Mouse (Mus musculus) embryonic facial prominence, embryonic 12.5 days (tissue): ENCODE results near the gene Zfp869. TPM values are rescaled to one million over a fixed set of nuclear protein-coding genes. Genes with fewer than 3 reads are reported as not detected.
"Not testable (repeated sequence)": the region's sequence is repeated elsewhere in the genome, so short reads cannot be mapped to it uniquely, and the experiment has no call there.

Experiments used
- ATAC-seq: fragments of 200-750 bp; cut with Nextera tagmentation; 2 replicates; pipeline ENCODE4 v1.8.0; 2017; ENCODE audit not compliant: insufficient number of reproducible peaks, insufficient read depth, low FRiP score, low TSS enrichment
- H3K27ac ChIP-seq: fragments of 300-500 bp; sonication (generic); 2 replicates; pipeline ENCODE4 v1.5.1; 2016; ENCODE audit warnings: mild to moderate bottlenecking
- H3K27me3 ChIP-seq: fragments of 300-500 bp; sonication (generic); 2 replicates; pipeline ENCODE4 v1.6.1; 2016; ENCODE audit warnings: mild to moderate bottlenecking, moderate library complexity
- H3K36me3 ChIP-seq: fragments of 300-500 bp; sonication (generic); 2 replicates; pipeline ENCODE4 v1.6.1; 2016; ENCODE audit warnings: mild to moderate bottlenecking
- H3K4me1 ChIP-seq: fragments of 300-500 bp; sonication (generic); 2 replicates; pipeline ENCODE4 v1.6.1; 2016
- H3K4me2 ChIP-seq: fragments of 300-500 bp; sonication (generic); replicated peaks from 2 replicates; pipeline ENCODE4 v1.6.1; 2016; ENCODE audit warnings: mild to moderate bottlenecking, moderate library complexity
- H3K4me3 ChIP-seq: fragments of 300-500 bp; sonication (generic); 2 replicates; pipeline ENCODE4 v1.5.1; 2016; ENCODE audit warnings: mild to moderate bottlenecking
- H3K9ac ChIP-seq: fragments of 300-500 bp; sonication (generic); 2 replicates; pipeline ENCODE4 v1.6.1; 2016; ENCODE audit warnings: mild to moderate bottlenecking, moderate library complexity
- H3K9me3 ChIP-seq: fragments of 300-500 bp; sonication (generic); 2 replicates; pipeline ENCODE4 v1.6.1; 2016; ENCODE audit warnings: mild to moderate bottlenecking, moderate library complexity
- WGBS: fragments of 180-500 bp; shearing (Covaris S2); methylation state at CpG from one replicate; pipeline ENCODE4 v1.1.7; 2016; 5-methylcytosine and 5-hydroxymethylcytosine counted together
- polyA plus RNA-seq: library from polyadenylated mRNA; unstranded; fragments of >200 nt; fragmentation: Nextera tagmentation; extraction: Ambion mirVana; gene quantifications from 2 replicates; pipeline ENCODE4 v1.2.1, GENCODE M21; 2016

Gene Zfp869
- 31.8 and 33.4 TPM in 2 replicates for polyA plus RNA-seq

DNA sequence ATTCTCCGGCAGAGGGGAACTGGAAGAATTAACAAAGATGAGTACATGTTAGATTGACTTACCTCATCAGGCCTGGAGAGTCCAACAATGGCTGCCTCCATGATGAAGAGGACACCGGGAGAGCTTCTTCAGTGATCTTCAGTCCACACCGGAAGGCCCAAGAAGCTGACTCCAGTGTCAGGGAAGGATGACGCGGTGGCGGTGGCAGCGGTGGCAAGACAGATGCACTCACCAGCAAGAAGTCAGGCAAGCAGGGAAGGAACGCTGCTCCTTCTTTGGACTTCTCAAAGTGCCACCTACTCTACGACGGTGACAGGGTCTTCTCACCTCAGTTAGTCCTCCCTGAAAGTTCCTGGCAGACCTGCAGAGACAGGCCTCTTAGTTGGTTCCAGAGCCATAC, at the start of gene Zfp869:
TSS of gene Zfp869 (minus strand) at position 101 of the 400 bp plus-strand sequence.
- peaks cover 62% of the 10 kb centered on the region for H3K36me3 ChIP-seq
- H3K4me3 ChIP-seq, H3K27ac ChIP-seq, H3K27me3 ChIP-seq, H3K9me3 ChIP-seq, ATAC-seq, H3K9ac ChIP-seq, H3K4me2 ChIP-seq: not testable (repeated sequence)
- WGBS = 95% methylated on average over 7 of the region's 10 CpGs
- peaks cover 16% of the 10 kb centered on the region for H3K4me1 ChIP-seq

DNA sequence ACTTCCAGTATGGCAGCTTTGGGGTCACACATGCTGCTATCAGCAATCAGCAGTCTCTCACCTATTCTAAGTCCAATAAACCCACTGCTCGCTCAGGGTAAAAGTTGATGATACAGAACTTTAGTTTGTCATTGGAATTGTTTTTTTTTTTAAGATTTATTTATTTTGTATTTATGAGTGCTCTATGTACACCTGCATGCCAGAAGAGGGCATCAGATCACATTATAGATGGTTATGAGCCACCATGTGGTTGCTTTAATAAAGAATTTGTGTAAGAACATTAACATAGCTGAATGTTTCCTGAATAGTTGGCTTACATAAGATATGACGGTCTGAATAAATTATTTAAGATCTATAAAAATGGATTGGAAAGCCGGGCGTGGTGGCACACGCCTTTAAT, 47.8 kb upstream of the Zfp869 start:
- no peak overlapping the region for H3K9ac ChIP-seq
- no peaks in the 10 kb centered on the region for H3K27me3 ChIP-seq
- H3K9me3 ChIP-seq = no peaks in the 10 kb centered on the region
- ATAC-seq = no peak
- no peak overlapping the region for H3K4me3 ChIP-seq
- no peak overlapping the region for H3K4me2 ChIP-seq
- WGBS = 95% methylated on average over 5 of the region's 5 CpGs
- no peaks in the 10 kb centered on the region for H3K4me1 ChIP-seq
- H3K27ac ChIP-seq = no peak overlapping the region
- H3K36me3 ChIP-seq = peaks cover 42% of the 10 kb centered on the region

DNA sequence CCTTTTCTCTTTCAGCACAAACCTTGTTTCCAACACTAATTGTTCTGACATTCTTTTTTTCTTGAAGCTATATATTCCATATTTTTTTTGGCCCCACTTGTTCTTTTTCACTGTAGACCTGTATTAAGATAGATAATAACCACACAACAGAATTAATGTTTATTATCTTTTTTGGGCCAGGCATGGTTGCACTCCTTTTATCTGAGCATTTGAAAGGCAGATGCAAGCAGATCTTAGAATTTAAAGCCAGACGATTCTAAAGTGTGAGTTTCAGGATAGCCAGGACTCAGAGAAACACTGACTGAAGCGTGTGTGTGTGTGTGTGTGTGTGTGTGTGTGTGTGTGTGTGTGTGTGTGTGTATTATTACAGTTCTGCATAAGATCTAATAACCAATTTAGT, 41.9 kb upstream of the Zfp869 start:
- WGBS = 95% methylated on average over 2 of the region's 2 CpGs
- Histone ChIP-seq H3K4me1 (0 out of 2 replicates have a peak, but pooled peaks cover 5% of the 10 kb centered on the region), H3K36me3 (peaks cover 17% of the 10 kb centered on the region), H3K27me3 (no peaks in the 10 kb centered on the region), H3K4me3 (no peak overlapping the region), H3K9ac (no peak overlapping the region), H3K9me3 (no peaks in the 10 kb centered on the region), H3K4me2 (no peak overlapping the region), H3K27ac (no peak overlapping the region)
- ATAC-seq = no peak

DNA sequence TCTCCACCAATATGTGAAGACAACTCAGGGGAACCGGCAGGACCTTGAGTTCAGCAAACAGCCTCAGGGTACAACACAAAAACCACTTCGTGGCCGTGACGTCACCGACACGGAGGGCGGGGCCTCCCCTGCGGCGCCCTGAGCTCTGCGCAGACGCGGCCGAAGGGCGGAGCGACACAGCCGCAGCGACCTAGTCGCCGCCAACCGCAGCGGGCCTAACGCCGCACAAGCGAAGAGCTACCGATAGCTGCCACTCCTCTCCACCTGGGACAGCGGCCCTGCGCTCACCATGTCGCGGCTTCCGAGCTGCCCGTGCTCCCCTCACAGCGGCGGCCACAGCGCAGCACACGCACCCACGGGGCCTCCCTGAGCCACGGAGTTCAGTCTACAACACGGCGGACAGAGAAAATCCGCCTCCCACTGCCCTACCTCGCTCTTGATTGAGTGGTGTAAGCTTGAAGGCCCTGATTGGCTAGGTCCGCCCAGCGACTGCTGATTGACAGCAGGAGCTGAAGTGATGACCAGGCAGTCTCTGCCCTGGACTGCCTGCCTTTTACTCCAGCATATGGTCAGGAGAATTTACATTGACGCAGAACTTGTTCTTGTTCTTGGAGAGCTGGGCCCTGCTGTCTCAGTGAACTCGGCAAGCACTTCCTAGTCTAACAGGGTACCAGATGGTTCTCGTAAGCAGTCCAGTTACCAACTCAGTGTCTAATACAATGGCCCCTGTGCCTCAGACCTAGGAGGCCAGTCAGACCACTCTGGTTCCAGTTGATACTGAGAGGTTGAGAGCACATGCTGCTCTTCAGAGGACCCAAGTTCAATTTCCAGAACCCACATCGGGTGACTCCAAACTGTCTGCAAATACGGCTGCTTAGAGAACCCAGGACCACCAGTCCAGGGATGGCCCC, 39.3 kb upstream of the Zfp869 start, which contains the start of gene Zfp963:
TSS of gene Zfp963 (minus strand) at position 427 of the 911 bp plus-strand sequence.
- peak within 1 kb of the TSS; percentile 78 for H3K9ac ChIP-seq
- 4% methylated on average over 48 of the region's 48 CpGs for WGBS
- ATAC-seq = peak; percentile 98
- H3K27me3 ChIP-seq = no peaks in the 10 kb centered on the region
- H3K27ac ChIP-seq = peak within 1 kb of the TSS; percentile 98
- peak within 1 kb of the TSS; percentile 54 for H3K4me2 ChIP-seq
- peak within 1 kb of the TSS; percentile 69 for H3K4me3 ChIP-seq
- 0 out of 2 replicates have a peak, but pooled peaks cover 5% of the 10 kb centered on the region for H3K4me1 ChIP-seq
- H3K9me3 ChIP-seq = no peaks in the 10 kb centered on the region
- 0 out of 2 replicates have a peak, but pooled peaks cover 8% of the 10 kb centered on the region for H3K36me3 ChIP-seq

DNA sequence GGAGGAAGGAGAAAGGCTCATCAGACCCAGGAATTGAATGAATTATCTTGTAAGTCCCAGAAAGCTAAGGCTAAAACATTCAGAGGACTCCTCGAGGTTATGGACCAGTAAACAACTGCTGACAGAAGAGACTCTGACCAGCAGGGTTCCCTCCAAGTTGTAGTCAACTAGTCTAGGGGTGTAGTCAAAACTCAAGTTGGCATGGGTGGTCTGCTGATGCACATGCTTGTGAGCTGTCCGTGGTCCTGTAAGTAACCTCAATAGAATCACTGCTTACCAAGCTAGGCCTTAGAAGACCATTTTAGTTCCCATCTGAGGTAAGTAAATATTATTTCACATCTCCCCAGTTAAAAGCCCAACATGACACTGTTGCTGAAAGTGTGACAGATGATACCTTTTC, 30.7 kb upstream of the Zfp869 start:
- no peaks in the 10 kb centered on the region for H3K9me3 ChIP-seq
- H3K4me1 ChIP-seq = no peaks in the 10 kb centered on the region
- no peak overlapping the region for H3K9ac ChIP-seq
- no peak overlapping the region for H3K4me3 ChIP-seq
- 81% methylated on average over 2 of the region's 2 CpGs for WGBS
- ATAC-seq = no peak
- no peaks in the 10 kb centered on the region for H3K27me3 ChIP-seq
- H3K36me3 ChIP-seq = peaks cover 13% of the 10 kb centered on the region
- H3K27ac ChIP-seq = no peak overlapping the region
- no peak overlapping the region for H3K4me2 ChIP-seq

DNA sequence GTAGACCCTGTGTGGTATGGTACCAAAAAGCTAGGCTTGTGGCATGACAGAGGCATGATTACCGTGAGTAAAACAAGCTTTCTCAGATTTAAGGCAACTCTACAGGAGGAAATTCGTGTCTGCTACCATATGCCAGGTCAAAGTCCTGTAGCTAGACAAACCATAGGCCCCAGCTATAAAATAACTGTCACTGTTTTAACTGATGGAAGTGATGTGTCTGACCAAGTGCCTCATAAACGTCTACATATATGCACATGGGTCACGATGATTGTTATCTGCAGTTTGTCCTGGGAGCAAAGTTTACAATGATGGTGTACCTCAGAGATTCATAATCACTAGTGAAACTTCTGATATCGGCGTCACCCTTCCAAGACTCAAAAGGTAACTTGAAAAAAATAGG, 30.2 kb upstream of the Zfp869 start:
- Histone ChIP-seq H3K4me1 (no peaks in the 10 kb centered on the region), H3K9ac (no peak overlapping the region), H3K9me3 (no peaks in the 10 kb centered on the region), H3K4me3 (no peak overlapping the region), H3K4me2 (no peak overlapping the region), H3K27me3 (no peaks in the 10 kb centered on the region), H3K27ac (no peak overlapping the region), H3K36me3 (peaks cover 13% of the 10 kb centered on the region)
- 89% methylated on average over 6 of the region's 6 CpGs for WGBS
- no peak for ATAC-seq

DNA sequence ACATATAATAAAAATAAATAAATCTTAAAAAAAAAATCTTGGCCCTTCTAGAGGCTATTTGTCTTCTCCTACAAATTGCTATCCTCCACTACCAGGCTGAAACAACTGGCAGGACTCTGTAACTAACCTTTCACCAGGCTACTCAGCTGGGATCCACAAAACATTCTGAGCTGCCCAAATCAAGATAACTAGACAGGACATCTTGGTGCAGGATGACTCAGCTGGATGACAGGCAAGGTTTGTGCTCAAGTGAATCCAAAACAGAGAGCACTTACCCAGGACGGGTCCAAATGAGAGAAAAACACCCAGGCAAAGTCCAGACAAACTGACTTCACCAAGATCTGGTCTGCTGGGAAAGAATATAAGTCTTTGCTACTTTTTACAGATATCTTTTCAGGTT, 25.0 kb upstream of the Zfp869 start:
- no peak overlapping the region for H3K27ac ChIP-seq
- no peaks in the 10 kb centered on the region for H3K9me3 ChIP-seq
- no peak overlapping the region for H3K4me2 ChIP-seq
- ATAC-seq = no peak
- H3K4me3 ChIP-seq = no peak overlapping the region
- no peaks in the 10 kb centered on the region for H3K36me3 ChIP-seq
- H3K27me3 ChIP-seq = no peaks in the 10 kb centered on the region
- no peak overlapping the region for H3K9ac ChIP-seq
- no peaks in the 10 kb centered on the region for H3K4me1 ChIP-seq
- WGBS = 69% methylated on average over 1 of the region's 1 CpGs

DNA sequence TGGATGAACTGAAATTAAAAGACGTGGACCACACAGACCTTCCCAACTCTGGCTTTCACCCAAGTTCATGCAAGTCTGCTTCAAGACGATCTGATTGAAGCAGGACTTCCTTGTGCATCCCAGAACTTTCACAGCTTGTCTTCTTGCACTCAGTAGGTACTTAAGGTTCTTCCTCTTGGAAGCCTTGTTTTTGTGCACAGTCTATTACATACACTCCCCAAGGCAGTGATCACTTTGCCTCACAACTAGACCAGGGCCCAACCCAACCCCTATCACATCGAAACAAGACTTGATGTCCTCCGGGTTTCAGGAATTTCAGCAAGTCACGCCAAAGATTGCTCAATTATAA, 6.7 kb upstream of the Zfp869 start:
- 0 out of 2 replicates have a peak overlapping the region, but pooled peaks have one; percentile 30 for H3K27ac ChIP-seq
- no peaks in the 10 kb centered on the region for H3K27me3 ChIP-seq
- H3K4me2 ChIP-seq = peak overlapping the region; percentile 38
- 43% methylated on average over 5 of the region's 5 CpGs for WGBS
- 0 out of 2 replicates have a peak, but pooled peaks have one; percentile 15 for ATAC-seq
- H3K4me3 ChIP-seq = peak overlapping the region; percentile 89
- H3K4me1 ChIP-seq = peaks cover 16% of the 10 kb centered on the region
- H3K36me3 ChIP-seq = peaks cover 7% of the 10 kb centered on the region; the same call in 1 of the 2 replicates
- H3K9ac ChIP-seq = no peak overlapping the region
- H3K9me3 ChIP-seq = no peaks in the 10 kb centered on the region

DNA sequence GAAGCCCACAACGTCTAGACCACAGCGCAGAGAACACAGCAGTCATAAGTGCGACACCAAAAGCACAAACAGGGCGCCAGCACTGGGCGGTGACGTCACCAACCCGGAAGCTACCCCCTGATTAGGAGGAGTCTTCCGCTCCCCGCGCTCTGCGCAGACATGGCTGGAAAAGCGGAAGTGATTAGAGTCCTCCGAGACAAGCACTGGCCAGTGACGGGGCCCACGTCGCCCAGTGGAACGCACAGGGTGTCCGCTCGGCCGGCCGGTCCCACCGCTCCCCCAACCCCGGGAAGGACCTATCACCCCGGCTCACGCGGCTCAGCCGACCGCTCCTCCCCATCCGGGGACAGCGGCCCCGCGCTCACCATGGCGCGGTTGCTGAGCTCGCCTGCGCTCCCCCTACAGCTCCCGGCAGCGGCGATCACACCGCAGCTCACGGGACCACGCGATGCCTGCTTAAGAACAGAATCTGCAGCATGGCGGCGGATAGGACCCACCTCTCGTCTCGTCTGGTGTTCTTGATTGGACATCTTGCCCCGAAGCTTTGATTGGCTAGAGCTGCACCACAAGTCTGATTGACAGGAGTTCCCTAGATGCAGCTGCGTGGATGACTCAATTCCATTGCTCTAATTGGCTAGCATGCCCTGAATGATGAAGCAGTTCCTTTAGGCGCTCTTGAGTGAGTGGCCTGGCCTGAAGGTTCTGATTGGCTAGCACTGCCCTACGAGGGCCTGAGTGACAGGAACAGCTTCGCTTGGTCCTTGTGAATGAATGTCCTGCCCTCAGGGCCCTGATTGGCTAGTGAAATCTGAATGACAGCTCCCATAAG, 6.1 kb upstream of the Zfp869 start:
- peaks cover 16% of the 10 kb centered on the region for H3K4me1 ChIP-seq
- under 1% methylated on average over 49 of the region's 52 CpGs for WGBS
- H3K9me3 ChIP-seq = no peaks in the 10 kb centered on the region
- H3K27ac ChIP-seq = peak overlapping the region; percentile 100
- peak; percentile 99 for ATAC-seq
- peak overlapping the region; percentile 49 for H3K4me2 ChIP-seq
- peak overlapping the region; percentile 95 for H3K9ac ChIP-seq
- peaks cover 13% of the 10 kb centered on the region for H3K36me3 ChIP-seq
- H3K27me3 ChIP-seq = no peaks in the 10 kb centered on the region
- peak overlapping the region; percentile 89 for H3K4me3 ChIP-seq

DNA sequence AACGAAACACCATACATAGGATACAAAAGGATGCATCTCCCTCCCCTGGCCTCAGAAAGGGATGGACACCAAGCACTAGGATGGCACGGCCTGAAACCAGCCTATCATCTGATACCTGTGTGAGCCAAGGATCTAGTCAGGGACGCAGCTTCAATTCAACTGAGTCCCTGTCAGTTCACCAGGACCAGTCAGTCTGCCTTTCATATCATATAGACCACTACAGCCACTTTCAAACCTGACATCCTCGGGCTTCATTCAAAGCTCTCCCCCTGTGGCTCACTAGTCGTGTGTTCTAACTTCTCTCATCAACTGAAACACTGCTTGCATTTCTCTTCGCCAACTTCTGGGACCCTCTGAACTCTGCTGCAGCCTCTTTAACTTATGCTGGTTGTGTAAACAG, 4.8 kb upstream of the Zfp869 start:
- Histone ChIP-seq H3K4me3 (peak overlapping the region; percentile 89), H3K27me3 (no peaks in the 10 kb centered on the region), H3K4me1 (peaks cover 16% of the 10 kb centered on the region), H3K9ac (peak overlapping the region; percentile 36), H3K27ac (no peak overlapping the region), H3K36me3 (peaks cover 17% of the 10 kb centered on the region), H3K4me2 (peak overlapping the region; percentile 49), H3K9me3 (no peaks in the 10 kb centered on the region)
- ATAC-seq = no peak
- WGBS = 86% methylated on average over 6 of the region's 6 CpGs

DNA sequence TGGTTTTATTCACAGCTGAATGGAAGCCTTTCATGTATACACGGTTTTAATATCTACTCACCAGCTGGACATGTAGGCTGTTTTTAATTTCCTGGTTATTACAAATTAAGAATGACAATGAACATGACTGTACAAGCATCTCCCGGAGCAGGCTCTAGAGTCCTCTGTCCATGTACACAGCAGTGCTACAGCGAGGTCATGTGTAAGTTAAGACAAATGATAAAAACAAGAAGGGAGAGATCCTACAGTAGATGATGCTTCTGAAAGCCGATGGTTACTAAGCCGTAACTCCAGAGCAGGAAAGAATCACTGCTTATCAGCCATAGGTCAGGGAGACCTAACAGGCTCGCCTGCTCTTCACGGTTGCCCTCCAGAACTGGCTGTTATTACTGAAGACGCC, 3.0 kb upstream of the Zfp869 start:
- Histone ChIP-seq H3K4me3 (no peak overlapping the region), H3K27ac (no peak overlapping the region), H3K4me1 (peaks cover 16% of the 10 kb centered on the region), H3K36me3 (peaks cover 33% of the 10 kb centered on the region), H3K9ac (no peak overlapping the region), H3K27me3 (no peaks in the 10 kb centered on the region), H3K9me3 (no peaks in the 10 kb centered on the region), H3K4me2 (no peak overlapping the region)
- no peak for ATAC-seq
- 86% methylated on average over 8 of the region's 8 CpGs for WGBS
